Mouse (Mus musculus) CD8-positive naive resting alpha-beta T cell, adult 2 months (primary cell): ENCODE results near the gene Tmem170.

ENCODE experiments used
- DNase-seq, 2 experiments: peaks; one replicate each; pipeline ENCODE4 v3.0.0; 2022; ENCODE audit warnings: low read depth in 2 of 2, low spot score in 2 of 2

Gene Tmem170

DNA sequence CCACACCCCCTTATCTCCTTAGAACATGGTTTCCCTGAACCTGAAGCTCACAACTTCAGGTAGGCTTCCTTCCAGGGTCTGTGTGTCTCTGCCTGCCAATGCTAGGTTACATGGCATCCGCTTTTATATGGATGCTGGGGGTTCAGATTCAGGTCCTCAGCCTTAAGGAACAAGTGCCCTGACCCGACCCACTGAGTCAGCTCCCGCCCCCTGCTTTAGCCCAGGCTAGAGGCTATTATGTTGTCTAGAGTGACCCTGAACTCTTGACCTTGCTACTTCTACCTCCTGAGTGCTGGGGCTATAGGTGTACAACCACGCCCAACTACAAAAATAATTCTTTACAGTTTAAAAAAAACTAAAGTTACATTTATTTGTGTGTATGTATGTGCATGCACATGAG is 61.5 kb downstream of the Tmem170 start:
- no peak for DNase-seq

DNA sequence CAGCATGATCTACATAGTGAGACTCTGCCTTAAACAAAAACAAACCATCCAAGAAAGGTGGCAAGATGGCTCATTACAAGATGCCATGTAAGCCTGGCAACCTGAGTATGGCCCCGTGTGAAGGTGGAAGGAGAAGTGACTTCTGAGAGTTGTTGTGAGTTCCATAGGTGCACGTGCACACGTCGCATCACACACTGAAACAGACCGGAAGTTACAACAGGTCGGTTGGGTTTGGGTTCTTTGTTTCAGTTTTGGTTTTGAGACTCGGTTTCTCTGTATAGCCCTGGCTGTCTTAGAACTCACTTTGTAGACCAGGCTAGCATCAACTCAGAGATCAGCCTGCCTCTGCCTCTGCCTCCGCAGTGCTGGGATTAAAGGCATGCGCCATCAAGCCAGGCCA is 62.7 kb downstream of the Tmem170 start:
- no peak for DNase-seq
